Mouse (Mus musculus) intestine, embryonic 16.5 days (tissue): Measurements from ENCODE around the gene Ceacam20. TPM values are rescaled to one million over a fixed set of nuclear protein-coding genes. Genes with fewer than 3 reads are reported as not detected.
"Not testable (repeated sequence)": the region's sequence is repeated elsewhere in the genome, so short reads cannot be mapped to it uniquely, and the experiment has no call there.

ENCODE experiments used
- ATAC-seq: fragments of 200-750 bp; cut with Nextera tagmentation; 2 replicates; pipeline ENCODE4 v1.8.0; 2017; ENCODE audit warnings: moderate TSS enrichment, moderate library complexity
- H3K27ac ChIP-seq: fragments of 300-500 bp; sonication (generic); 2 replicates; pipeline ENCODE4 v1.5.1; 2014; ENCODE audit warnings: mild to moderate bottlenecking, low read length
- H3K27me3 ChIP-seq: fragments of 300-500 bp; sonication (generic); replicated peaks from 2 replicates; pipeline ENCODE4 v1.6.1; 2014; ENCODE audit warnings: low read length, control low read depth, mixed read lengths; ENCODE audit not compliant: control insufficient read depth, insufficient read depth
- H3K36me3 ChIP-seq: fragments of 300-500 bp; sonication (generic); 2 replicates; pipeline ENCODE4 v1.6.1; 2014; ENCODE audit warnings: low read length, control low read depth; ENCODE audit not compliant: control insufficient read depth, insufficient read depth
- H3K4me1 ChIP-seq: fragments of 300-500 bp; sonication (generic); 2 replicates; pipeline ENCODE4 v1.6.1; 2014; ENCODE audit warnings: low read length, control low read depth, mixed read lengths; ENCODE audit not compliant: control insufficient read depth, insufficient read depth
- H3K4me2 ChIP-seq: fragments of 300-500 bp; sonication (generic); 2 replicates; pipeline ENCODE4 v1.6.1; 2014; ENCODE audit warnings: low read depth, low read length, control low read depth
- H3K4me3 ChIP-seq: fragments of 300-500 bp; sonication (generic); 2 replicates; pipeline ENCODE4 v1.5.1; 2014; ENCODE audit warnings: mild to moderate bottlenecking, low read length
- H3K9ac ChIP-seq: fragments of 300-500 bp; sonication (generic); 2 replicates; pipeline ENCODE4 v1.6.1; 2014; ENCODE audit warnings: low read depth, low read length
- H3K9me3 ChIP-seq: fragments of 300-500 bp; sonication (generic); 2 replicates; pipeline ENCODE4 v1.6.1; 2016; ENCODE audit warnings: low read length, control low read depth; ENCODE audit not compliant: control insufficient read depth
- WGBS: fragments of 180-500 bp; shearing (Covaris S2); extraction: QIAGEN DNeasy Blood & Tissue Kit; methylation state at CpG from one replicate; pipeline ENCODE4 v1.1.7; 2014; 5-methylcytosine and 5-hydroxymethylcytosine counted together
- polyA plus RNA-seq: library from polyadenylated mRNA; unstranded; fragments of >200 nt; fragmentation: Nextera tagmentation; extraction: Ambion mirVana; gene quantifications from 2 replicates; pipeline ENCODE4 v1.2.1, GENCODE M21; 2015

Gene Ceacam20
- polyA plus RNA-seq: 3.5 and 6.5 TPM in 2 replicates

DNA sequence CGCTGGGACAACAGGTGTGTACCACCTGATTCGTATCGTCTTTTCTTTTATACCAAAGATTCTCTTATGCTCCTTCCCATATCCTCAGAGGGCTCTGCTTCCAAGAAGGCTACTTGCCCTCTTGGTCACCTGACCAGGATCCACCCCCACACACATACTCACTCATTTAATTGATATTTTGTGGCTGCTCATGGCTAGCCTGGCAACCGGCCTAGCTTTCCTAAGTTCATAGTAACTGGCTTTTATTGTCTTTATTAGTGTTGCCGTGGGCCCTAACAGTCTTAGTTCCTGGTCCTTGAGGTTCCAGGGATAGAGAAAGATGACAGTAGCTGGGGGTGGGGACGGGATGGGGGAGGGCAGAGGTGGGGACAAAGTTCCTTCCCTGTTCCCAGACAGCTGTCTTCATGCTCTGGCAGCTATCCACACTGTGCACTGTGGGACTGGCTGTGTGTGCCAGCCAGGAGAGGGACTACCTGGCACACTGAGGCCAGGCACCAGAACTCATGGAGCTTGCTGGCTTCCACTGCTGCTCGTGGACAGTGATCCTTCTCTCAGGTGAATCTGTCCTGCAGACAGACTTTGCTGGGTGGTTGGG lies at the start of gene Ceacam20:
Gene Ceacam20 (plus strand): TSS at position 428 of the 595 bp plus-strand sequence.
- peak; percentile 90 for ATAC-seq
- WGBS: 69% methylated on average over 7 of the region's 7 CpGs

GRCm38 (mm10) chr7:19920166-19920505 lies 45.1 kb upstream of the Ceacam20 start:
- peak overlapping the region; percentile 59 for H3K4me2 ChIP-seq
- H3K9me3 ChIP-seq: no peaks in the 10 kb centered on the region
- H3K36me3 ChIP-seq: peaks cover 7% of the 10 kb centered on the region; the same call in 1 of the 2 replicates
- 29% methylated on average over 4 of the region's 4 CpGs for WGBS
- no peak for ATAC-seq
- peak overlapping the region; percentile 82 for H3K9ac ChIP-seq
- peak overlapping the region; percentile 71 for H3K4me3 ChIP-seq
- H3K4me1 ChIP-seq: peaks cover 6% of the 10 kb centered on the region
- H3K27me3 ChIP-seq: no peaks in the 10 kb centered on the region
- H3K27ac ChIP-seq: peak overlapping the region; percentile 91; the same call in 1 of the 2 replicates

More for the DNA sequence above, at the start of gene Ceacam20:
- H3K4me1 ChIP-seq: no peaks in the 10 kb centered on the region
- H3K9ac ChIP-seq: no peak within 1 kb of the TSS
- H3K27me3 ChIP-seq: no peaks in the 10 kb centered on the region
- no peak within 1 kb of the TSS for H3K4me3 ChIP-seq
- no peaks in the 10 kb centered on the region for H3K36me3 ChIP-seq
- no peak within 1 kb of the TSS for H3K4me2 ChIP-seq
- H3K9me3 ChIP-seq: no peaks in the 10 kb centered on the region
- H3K27ac ChIP-seq: peak within 1 kb of the TSS; percentile 14; the same call in 1 of the 2 replicates

GRCm38 (mm10) chr7:19920506-19921261 lies 44.5 kb upstream of the Ceacam20 start, which contains the start of gene Pvr:
Pvr (minus strand) TSS chr7:19921160.
- peak within 1 kb of the TSS; percentile 82 for H3K9ac ChIP-seq
- ATAC-seq: peak; percentile 97
- under 1% methylated on average over 60 of the region's 60 CpGs for WGBS
- peak within 1 kb of the TSS; percentile 71 for H3K4me3 ChIP-seq
- H3K27ac ChIP-seq: peak within 1 kb of the TSS; percentile 91
- H3K27me3 ChIP-seq: no peaks in the 10 kb centered on the region
- no peaks in the 10 kb centered on the region for H3K9me3 ChIP-seq
- H3K36me3 ChIP-seq: peaks cover 5% of the 10 kb centered on the region; the same call in 1 of the 2 replicates
- H3K4me1 ChIP-seq: peaks cover 6% of the 10 kb centered on the region
- H3K4me2 ChIP-seq: peak within 1 kb of the TSS; percentile 59

GRCm38 (mm10) chr7:19923354-19923753 lies 41.9 kb upstream of the Ceacam20 start:
- Histone ChIP-seq H3K4me2 (no peak overlapping the region), H3K9ac (no peak overlapping the region), H3K27ac (no peak overlapping the region), H3K4me3 (no peak overlapping the region), H3K4me1 (peaks cover 6% of the 10 kb centered on the region), H3K27me3 (no peaks in the 10 kb centered on the region), H3K9me3 (no peaks in the 10 kb centered on the region), H3K36me3 (no peaks in the 10 kb centered on the region)
- 40% methylated on average over 2 of the region's 2 CpGs for WGBS
- ATAC-seq: no peak

DNA sequence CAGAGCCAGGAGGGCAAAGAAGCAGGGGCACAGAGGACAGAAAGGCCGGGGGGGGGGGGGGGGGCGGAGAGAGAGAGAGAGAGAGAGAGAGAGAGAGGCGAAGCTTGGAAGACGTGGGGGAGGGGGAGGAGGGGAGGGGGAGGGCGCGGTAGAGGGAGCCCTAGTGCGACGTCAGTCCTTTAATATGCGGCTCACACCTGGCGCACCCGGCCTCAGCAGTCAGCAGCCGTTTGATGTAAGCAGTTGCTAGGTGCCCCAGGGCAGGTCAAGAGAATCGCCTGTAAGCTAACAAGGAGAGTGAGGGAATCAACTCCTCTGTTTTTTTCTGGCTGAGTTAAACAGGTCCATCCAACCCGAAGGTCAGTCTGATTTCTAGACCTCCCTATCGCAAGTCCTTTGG lies 41.4 kb upstream of the Ceacam20 start:
- H3K4me1 ChIP-seq: peaks cover 6% of the 10 kb centered on the region
- no peak overlapping the region for H3K4me3 ChIP-seq
- 7% methylated on average over 12 of the region's 15 CpGs for WGBS
- no peaks in the 10 kb centered on the region for H3K27me3 ChIP-seq
- H3K27ac ChIP-seq: no peak overlapping the region
- no peaks in the 10 kb centered on the region for H3K9me3 ChIP-seq
- H3K4me2 ChIP-seq: no peak overlapping the region
- ATAC-seq: no peak
- H3K36me3 ChIP-seq: no peaks in the 10 kb centered on the region
- no peak overlapping the region for H3K9ac ChIP-seq

DNA sequence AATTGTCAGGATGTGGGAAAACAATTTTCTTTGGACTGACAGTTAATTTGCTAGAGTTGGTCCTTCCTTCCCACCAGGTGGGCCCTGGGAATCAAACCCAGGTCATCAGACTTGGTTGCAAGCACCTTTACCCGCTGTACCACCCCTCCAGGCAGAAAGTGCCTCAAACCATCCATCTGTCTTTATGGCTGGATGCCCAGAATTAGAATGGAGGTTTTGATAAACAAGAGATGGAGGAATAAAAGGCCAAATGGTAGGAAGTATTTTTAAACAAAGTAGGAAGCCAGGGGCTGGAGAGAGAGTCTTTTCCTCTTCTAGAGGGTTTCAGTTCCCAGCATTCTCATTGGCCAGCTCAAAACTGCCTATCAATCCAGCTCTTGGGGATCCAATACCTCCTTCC lies 39.8 kb upstream of the Ceacam20 start:
- H3K4me1 ChIP-seq: peaks cover 2% of the 10 kb centered on the region; the same call in 1 of the 2 replicates

DNA sequence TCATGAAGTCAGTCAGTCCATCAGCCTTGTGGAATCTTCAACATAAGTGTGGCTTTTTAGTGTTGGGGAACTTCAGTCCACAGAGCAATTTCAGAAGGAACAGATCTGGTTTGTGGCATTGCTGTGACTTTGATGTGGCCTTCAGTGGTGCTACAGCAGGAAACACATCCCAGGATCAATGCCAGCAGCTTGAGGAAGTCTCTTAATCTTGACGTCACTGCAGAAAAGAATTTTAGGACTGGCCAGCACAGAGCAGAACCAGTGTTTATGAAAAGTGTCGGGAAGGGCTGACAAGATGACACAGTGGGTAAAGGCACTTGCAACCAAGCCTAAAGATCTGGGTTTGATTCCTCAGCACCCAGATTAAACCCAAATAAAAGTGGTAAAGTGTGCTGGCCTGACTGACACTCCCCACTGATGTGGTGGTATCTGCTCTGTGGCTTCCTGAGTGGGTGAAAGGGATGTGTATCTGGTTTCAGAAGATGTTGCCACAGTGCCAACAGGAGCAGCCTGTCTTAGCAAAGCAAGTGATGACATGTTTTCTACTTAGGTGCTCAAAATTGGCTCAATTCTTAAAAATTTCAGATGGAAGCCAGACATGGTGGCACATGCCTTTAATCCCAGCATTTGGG lies 38.2 kb upstream of the Ceacam20 start:
- Histone ChIP-seq H3K4me2 (no peak overlapping the region), H3K9me3 (no peaks in the 10 kb centered on the region), H3K27ac (no peak overlapping the region), H3K4me3 (no peak overlapping the region), H3K4me1 (no peaks in the 10 kb centered on the region), H3K9ac (no peak overlapping the region), H3K27me3 (no peaks in the 10 kb centered on the region), H3K36me3 (no peaks in the 10 kb centered on the region)
- WGBS: 57% methylated on average over 2 of the region's 2 CpGs
- no peak for ATAC-seq

More for the DNA sequence above, 39.8 kb upstream of the Ceacam20 start:
- no peak overlapping the region for H3K9ac ChIP-seq
- H3K4me2 ChIP-seq: no peak overlapping the region
- H3K9me3 ChIP-seq: no peaks in the 10 kb centered on the region
- no peak for ATAC-seq
- H3K27me3 ChIP-seq: no peaks in the 10 kb centered on the region
- no peak overlapping the region for H3K27ac ChIP-seq
- 58% methylated on average over 1 of the region's 1 CpGs for WGBS
- H3K4me3 ChIP-seq: no peak overlapping the region
- H3K36me3 ChIP-seq: no peaks in the 10 kb centered on the region

DNA sequence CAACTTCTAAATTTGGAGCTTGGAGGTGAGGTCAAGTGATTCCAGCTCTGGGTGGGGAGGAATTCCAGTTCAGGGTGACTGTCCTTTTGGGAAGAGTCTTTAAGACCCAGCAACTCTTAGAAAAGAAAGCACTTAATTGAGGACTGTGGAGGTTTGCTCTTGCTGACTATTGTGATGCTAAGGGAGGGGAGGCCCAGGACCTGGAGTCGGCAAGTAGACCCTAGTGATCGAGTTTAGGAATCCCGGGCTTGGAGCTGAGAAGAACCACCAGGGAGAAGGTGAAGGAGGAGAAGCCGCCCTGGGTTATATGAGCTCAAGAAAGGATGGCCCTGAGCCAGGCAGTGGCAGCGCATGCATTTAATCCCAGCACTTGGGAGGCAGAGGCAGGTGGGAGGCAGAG lies 36.7 kb upstream of the Ceacam20 start:
- Histone ChIP-seq H3K4me3 (no peak overlapping the region), H3K4me1 (peaks cover 4% of the 10 kb centered on the region; the same call in 1 of the 2 replicates), H3K9ac (no peak overlapping the region), H3K27ac (no peak overlapping the region), H3K27me3 (no peaks in the 10 kb centered on the region), H3K9me3 (no peaks in the 10 kb centered on the region), H3K36me3 (no peaks in the 10 kb centered on the region), H3K4me2 (no peak overlapping the region)
- ATAC-seq: no peak
- WGBS: 74% methylated on average over 5 of the region's 5 CpGs

DNA sequence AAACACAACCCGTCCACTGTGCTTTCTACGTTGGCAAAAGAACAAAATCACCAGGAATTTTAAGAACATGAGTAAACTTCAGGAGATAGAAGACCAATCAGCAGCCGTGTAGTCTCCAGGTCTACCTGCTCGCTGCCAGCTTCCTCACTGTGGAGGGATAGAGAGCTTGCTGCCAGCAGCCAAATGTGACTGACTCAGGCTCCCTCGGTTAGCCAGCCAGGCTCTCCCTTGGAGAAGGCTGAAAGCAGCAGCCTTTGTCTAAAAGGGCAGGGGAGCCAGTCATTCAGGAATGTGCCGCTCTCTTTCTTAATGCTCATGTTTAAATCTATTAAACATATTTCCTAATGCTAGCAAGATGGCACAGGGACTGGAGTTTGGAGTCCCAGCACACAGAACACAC lies 34.7 kb upstream of the Ceacam20 start:
- not testable (repeated sequence) for H3K36me3 ChIP-seq, H3K4me2 ChIP-seq, H3K9ac ChIP-seq, ATAC-seq, H3K4me1 ChIP-seq, H3K9me3 ChIP-seq, H3K27me3 ChIP-seq, H3K4me3 ChIP-seq, H3K27ac ChIP-seq
- 74% methylated on average over 6 of the region's 6 CpGs for WGBS
